Mouse (Mus musculus) testis, adult 2 months (tissue): ENCODE results near the gene Mylip. TPM values are rescaled to one million over a fixed set of nuclear protein-coding genes. Genes with fewer than 3 reads are reported as not detected.
A peak's percentile ranks its signal among the peaks of the same experiment; 100 is the strongest.

ENCODE experiments used
- H3K27ac ChIP-seq: fragments of 200-500 bp; 2 replicates; pipeline ENCODE4 v1.5.1; 2012; ENCODE audit warnings: low read depth, low read length; ENCODE audit not compliant: control insufficient read depth, insufficient read depth
- H3K27me3 ChIP-seq: fragments of 200-500 bp; 2 replicates; pipeline ENCODE4 v1.6.1; 2012; ENCODE audit warnings: mild to moderate bottlenecking, low read length, moderate library complexity; ENCODE audit not compliant: control insufficient read depth, insufficient read depth
- H3K36me3 ChIP-seq: fragments of 200-500 bp; 2 replicates; pipeline ENCODE4 v1.6.1; 2012; ENCODE audit warnings: mild to moderate bottlenecking, low read length; ENCODE audit not compliant: control insufficient read depth, insufficient read depth
- H3K4me1 ChIP-seq: fragments of 200-500 bp; 2 replicates; pipeline ENCODE4 v1.6.1; 2012; ENCODE audit warnings: low read length; ENCODE audit not compliant: control insufficient read depth, insufficient read depth
- H3K4me3 ChIP-seq: fragments of 200-500 bp; 2 replicates; pipeline ENCODE4 v1.5.1; 2012; ENCODE audit warnings: low read depth, mild to moderate bottlenecking, low read length, moderate library complexity, mixed read lengths; ENCODE audit not compliant: control insufficient read depth
- CTCF ChIP-seq: fragments of 200-500 bp; IDR thresholded peaks from 2 replicates; pipeline ENCODE4 v1.5.1; 2012; ENCODE audit warnings: low read depth, mild to moderate bottlenecking, inconsistent platforms, low read length, moderate library complexity; ENCODE audit not compliant: control insufficient read depth, insufficient read depth, insufficient replicate concordance
- POLR2A ChIP-seq: fragments of 200-500 bp; IDR thresholded peaks from 2 replicates; pipeline ENCODE4 v1.6.1; 2012; ENCODE audit warnings: low read depth, mild to moderate bottlenecking, inconsistent platforms, low read length, moderate library complexity; ENCODE audit not compliant: control insufficient read depth
- polyA plus RNA-seq: library from polyadenylated mRNA; depleted of rRNA; stranded (reverse); fragments of >200 nt; gene quantifications from 2 replicates; pipeline ENCODE4 v1.2.3, GENCODE M21; 2012

The Mylip gene
- polyA plus RNA-seq, 1 experiment, result 1.2 TPM

DNA sequence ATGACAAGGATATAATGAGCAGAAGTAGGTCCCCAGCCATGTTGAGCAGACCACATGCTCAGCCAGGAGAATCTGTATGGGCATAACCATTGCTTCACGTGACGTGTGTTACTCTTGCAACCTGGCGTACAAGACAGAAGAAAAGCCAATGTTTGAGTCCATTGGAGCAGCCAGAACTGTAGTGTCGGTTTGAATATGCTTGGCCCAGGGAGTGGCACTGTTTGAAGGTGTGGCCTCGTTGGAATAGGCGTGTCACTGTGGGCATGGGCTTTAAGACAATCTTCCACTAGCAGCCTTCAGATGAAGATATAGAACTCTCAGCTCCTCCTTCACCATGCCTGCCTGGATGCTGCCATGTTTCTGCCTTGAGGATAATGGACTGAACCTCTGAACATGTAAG, 4.0 kb upstream of the Mylip start:
- Histone ChIP-seq H3K27me3 (no peaks in the 10 kb centered on the region), H3K36me3 (no peaks in the 10 kb centered on the region), H3K4me3 (no peak overlapping the region), H3K27ac (no peak overlapping the region), H3K4me1 (peaks cover 4% of the 10 kb centered on the region)
- no peak for TF ChIP-seq CTCF
- no peak for TF ChIP-seq POLR2A

DNA sequence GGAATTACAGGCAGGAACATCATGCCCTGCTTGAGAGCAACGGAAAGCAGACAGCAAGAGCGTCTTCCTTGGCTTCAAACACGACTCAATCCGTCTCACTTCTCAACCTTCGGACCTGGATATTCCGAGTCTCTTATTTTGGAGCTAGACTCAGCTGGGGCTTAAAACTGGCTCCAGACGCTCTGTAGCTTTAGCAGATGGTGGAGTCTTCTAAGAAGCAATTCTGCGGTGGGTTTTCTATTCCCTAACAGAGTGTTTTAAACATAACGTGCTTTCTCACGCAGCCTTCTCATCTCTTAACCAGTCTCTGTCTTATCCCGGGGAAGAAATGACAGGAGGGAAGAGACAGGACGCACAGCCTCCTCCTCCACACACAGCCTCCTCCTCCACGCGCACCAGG, 3.3 kb upstream of the Mylip start:
- Histone ChIP-seq H3K4me1 (peaks cover 9% of the 10 kb centered on the region), H3K36me3 (no peaks in the 10 kb centered on the region), H3K27ac (no peak overlapping the region), H3K27me3 (no peaks in the 10 kb centered on the region), H3K4me3 (no peak overlapping the region)
- no peak for TF ChIP-seq CTCF
- TF ChIP-seq POLR2A, result no peak

DNA sequence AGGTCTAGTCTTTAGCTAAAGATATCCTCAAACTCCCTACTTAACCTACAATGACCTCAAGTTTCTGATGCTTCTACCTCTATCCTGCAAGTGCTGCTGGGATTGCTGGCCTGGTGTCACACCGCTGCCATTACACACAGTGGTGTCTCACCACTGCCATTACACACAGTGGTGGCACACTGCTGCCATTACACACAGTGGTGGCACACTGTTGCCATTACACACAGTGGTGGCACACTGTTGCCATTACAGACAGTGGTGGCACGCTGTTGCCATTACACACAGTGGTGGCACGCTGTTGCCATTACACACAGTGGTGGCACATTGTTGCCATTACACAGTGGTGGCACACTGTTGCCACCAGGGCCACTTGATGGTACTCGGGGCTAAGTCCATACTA, 2.3 kb upstream of the Mylip start:
- TF ChIP-seq POLR2A (no peak), CTCF (no peak)
- no peak overlapping the region for H3K27ac ChIP-seq
- H3K4me1 ChIP-seq, result peaks cover 9% of the 10 kb centered on the region
- H3K36me3 ChIP-seq, result no peaks in the 10 kb centered on the region
- no peak overlapping the region for H3K4me3 ChIP-seq
- no peaks in the 10 kb centered on the region for H3K27me3 ChIP-seq

DNA sequence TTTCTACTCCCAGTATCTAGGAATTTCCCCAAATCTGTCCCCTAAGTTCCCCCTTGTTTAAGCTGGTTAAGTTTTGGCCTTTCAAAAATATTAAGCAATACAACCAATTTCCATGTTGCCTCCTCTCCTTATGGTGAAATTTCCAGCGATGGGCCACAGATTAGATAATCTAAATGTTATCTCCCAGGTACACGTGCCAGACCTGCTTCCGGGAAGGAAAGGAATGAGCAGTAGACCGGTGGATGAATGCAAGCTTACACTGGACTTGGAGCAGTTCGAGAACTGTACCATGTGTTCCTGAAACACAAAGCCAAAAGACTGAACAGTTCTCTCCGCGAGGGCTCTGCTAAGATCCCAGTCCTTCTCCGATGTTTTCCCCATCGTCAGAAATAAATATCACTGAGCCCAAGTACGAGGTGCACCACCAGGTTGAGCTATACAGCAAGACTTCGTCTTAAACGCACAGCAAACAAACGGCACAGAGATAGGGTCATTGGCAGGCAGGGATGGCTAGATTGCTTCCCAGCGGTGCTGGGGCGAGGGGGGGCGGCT, 1.2 kb upstream of the Mylip start:
- Histone ChIP-seq H3K4me3 (no peak overlapping the region), H3K27ac (no peak overlapping the region), H3K27me3 (no peaks in the 10 kb centered on the region), H3K4me1 (peaks cover 9% of the 10 kb centered on the region), H3K36me3 (no peaks in the 10 kb centered on the region)
- no peak for TF ChIP-seq CTCF
- no peak for TF ChIP-seq POLR2A

DNA sequence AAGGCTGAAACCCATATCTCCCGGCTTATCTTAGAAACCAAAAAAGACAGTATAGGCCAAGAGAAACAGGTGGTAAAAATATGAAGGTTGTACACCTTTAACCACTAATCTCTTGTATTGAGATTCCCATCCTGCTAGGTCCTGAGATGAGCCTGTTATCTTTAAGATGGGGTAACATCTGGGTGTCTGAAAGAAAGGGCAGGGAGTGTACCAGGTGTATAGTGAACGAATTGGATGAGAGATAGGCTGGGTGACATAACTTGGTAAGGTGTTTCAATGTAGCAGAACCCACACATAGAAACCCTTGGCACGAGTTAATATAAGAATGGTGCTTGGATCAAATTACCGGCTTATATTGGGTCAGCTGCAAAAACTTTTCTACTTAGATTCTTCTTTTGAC, 653 bp upstream of the Mylip start:
- Histone ChIP-seq H3K4me1 (peaks cover 9% of the 10 kb centered on the region), H3K36me3 (no peaks in the 10 kb centered on the region), H3K4me3 (no peak overlapping the region), H3K27ac (no peak overlapping the region), H3K27me3 (no peaks in the 10 kb centered on the region)
- no peak for TF ChIP-seq POLR2A
- TF ChIP-seq CTCF, result no peak

DNA sequence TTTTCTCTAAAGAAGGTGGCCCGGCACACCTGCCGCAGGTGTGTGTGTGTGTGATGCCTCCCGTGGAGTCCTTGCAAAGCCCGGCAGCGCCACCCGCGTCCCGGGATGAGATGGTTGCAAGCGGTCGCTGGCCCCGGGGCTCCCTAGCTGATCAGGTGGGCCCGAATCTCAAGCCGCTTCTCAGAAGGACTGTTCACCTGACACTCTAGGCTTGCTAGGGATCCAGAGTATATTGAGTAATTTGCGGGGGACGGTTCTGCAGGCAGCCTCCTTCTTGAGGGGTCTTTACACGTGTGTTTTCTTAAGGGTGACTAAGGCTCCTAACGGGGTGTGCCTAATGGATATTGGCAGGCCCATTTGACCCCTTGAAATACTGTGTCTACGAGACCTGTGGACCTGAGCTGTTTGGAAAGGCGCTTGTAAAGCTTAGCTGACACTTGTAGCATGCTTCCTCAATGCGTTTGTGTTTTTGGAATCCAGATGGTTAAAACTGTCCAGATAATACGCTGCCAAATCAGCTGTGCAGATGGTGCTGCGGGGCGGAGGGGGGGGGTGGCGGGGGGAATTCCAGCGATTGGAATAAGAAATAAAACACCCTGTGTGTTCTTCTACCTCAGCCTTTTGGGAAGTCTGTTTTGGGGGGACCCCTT, 895 bp downstream of the Mylip start:
- no peak for TF ChIP-seq POLR2A
- TF ChIP-seq CTCF, result no peak
- H3K27ac ChIP-seq, result peak overlapping the region; percentile 44
- peaks cover 9% of the 10 kb centered on the region for H3K4me1 ChIP-seq
- peak overlapping the region; percentile 80 for H3K4me3 ChIP-seq
- no peaks in the 10 kb centered on the region for H3K27me3 ChIP-seq
- no peaks in the 10 kb centered on the region for H3K36me3 ChIP-seq

DNA sequence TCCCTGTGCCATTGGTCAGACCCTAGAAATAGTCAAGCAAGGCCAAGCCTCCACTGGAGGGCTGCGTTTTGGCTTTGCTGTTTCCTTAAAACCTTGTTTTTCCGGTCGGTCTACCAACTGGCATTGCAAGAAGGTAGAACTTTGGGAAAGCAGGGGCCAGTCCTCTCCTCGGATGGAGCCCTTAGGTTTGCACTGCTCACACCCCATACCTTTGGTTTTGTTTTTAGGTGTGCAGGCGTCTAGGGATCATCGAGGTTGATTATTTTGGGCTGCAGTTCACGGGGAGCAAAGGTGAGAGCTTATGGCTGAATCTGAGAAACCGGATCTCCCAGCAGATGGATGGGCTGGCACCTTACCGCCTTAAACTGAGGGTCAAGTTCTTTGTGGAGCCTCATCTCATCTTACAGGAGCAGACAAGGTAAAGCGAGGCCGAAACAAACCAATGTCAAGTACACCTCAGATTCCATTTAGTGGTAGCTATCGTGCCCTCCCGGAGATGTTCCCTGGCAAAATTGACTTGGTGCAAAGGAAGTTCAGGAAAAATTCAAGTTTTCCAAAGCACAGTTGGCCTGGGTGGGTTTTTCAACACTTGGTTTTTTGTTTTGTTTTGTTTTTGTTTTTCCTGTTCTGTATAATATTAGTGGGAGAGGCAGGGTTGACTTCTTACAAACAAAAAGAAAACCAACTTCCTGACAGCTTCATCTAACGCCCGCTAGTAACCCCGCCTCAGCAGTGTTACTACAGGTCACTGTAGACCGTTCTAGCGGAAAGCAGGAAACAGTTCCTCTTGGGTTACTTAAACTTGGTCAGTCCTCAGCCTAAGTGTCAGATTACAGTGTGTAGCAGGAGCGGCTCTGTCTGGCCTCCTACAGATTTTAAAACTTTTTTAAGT, 1.7 kb downstream of the Mylip start:
- no peaks in the 10 kb centered on the region for H3K27me3 ChIP-seq
- peak overlapping the region; percentile 33 for H3K4me3 ChIP-seq
- TF ChIP-seq CTCF (no peak), POLR2A (no peak)
- peak overlapping the region; percentile 44 for H3K27ac ChIP-seq
- peaks cover 9% of the 10 kb centered on the region for H3K4me1 ChIP-seq
- H3K36me3 ChIP-seq, result no peaks in the 10 kb centered on the region
